Mouse (Mus musculus): Measurements from ENCODE around the gene Adipoq.
"Not testable (repeated sequence)": the region's sequence is repeated elsewhere in the genome, so short reads cannot be mapped to it uniquely, and the experiment has no call there.

The Adipoq gene

GRCm38 (mm10) chr16:23146280-23146679, at the start of gene Adipoq:
Gene Adipoq, plus strand, starts transcription at chr16:23146536.
- no peak for DNase-seq (ENCODE audit: low read depth)

DNA sequence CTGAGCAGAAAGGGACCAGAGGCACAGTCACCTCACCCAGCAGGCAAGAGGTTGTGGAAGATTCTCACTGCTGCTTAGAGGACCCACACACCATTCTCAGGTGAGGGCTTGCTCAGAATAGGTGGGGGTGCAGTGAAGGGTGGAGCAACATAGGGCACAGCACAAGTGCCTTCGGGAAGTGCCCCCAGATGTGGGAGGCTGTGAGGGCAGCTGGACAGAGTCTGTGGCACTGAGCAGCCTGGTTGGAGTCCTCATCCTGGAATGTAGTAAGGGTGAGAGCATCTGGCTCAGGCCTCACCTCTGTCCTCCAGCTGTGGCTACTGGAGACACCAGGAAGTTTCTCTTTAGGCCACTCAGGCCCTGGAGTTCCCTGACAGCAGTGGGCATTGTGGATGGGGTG, 49.5 kb upstream of the Adipoq start:
- DNase-seq (ENCODE audit: low read depth), result not testable (repeated sequence)

DNA sequence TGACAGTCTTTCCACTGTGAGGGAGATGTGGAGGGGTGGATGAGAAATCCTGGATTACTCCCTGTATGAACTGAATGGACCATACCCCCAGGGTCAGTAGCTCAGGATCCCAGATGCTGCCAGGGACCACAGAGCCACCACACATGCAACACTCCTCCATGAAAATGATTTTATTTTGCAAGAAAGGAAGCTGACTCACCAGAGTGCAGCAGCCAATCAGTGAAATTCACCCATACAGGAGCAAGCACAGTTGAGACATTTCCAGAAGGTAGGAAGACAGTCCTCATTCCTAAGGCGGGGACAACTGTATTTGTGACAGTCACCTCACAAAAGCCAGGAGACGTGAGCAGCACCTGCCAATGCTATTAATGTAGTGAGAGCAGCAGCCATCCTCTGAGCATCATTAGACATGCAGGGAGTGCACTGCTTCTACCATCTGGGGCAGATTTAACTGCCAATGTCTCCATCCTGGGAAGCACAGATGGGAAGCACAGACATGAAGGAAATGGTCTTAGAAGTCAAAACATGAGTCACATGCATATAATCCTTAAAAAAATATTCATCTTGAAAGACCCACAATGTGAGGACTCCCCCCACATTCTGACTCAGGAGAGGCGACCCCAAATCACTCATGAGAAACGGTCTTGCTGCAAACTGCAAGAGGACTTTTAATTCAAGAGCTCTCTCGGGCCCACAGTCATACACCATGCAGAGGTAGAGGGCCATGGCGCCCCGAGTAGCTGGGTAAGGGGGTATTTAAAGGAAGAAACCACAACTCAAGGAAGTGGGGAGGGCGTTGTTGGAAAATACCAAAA, 48.8 kb upstream of the Adipoq start:
- DNase-seq (ENCODE audit: low read depth), result peak; percentile 61

GRCm38 (mm10) chr16:23098105-23098452, 48.3 kb upstream of the Adipoq start:
- DNase-seq (ENCODE audit: low read depth), result not testable (repeated sequence)

DNA sequence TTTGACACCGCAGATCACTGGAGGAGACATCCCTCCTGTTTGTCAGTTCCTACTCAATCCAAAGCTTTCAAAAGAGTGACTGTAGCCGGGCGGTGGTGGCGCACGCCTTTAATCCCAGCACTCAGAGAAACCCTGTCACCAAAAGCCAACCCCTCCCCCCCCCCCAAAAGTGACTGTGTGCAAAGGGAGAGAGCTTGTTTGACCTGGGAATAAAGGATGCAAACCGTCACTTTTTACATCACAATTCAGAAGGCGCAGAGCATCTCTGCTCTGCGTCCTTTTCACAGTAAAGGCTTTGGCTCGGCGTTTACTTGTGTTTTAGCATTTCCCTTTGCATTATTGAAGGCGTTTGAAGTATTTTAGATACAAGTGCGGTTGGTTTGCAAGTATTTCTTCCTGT, 46.7 kb upstream of the Adipoq start:
- DNase-seq (ENCODE audit: low read depth), result no peak

GRCm38 (mm10) chr16:23100099-23100575, 46.2 kb upstream of the Adipoq start:
- DNase-seq (ENCODE audit: low read depth), result no peak

DNA sequence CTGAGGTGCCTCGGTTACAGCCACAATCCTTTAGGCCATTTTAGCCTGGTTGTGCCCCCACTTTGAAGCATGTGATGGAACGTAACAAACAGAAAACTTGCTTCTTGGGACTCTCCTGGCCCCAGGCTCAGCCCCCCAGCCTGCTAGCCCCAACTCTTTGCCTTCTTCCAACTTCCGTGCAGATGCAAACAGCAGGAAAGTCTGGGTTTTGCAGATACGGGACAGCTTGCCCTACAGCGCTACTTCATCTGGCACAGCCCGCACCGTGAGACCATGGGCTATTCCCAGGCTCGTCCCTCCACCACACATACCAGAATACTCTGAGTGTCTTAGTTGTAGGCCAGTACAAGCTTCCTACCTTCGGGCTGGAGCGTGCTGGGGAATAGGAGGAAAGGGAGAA, 45.7 kb upstream of the Adipoq start:
- DNase-seq (ENCODE audit: low read depth), result no peak

- no peak for DNase-seq (ENCODE audit: low read depth)
Measured at GRCm38 (mm10) chr16:23102340-23103037, 43.8 kb upstream of the Adipoq start.

DNA sequence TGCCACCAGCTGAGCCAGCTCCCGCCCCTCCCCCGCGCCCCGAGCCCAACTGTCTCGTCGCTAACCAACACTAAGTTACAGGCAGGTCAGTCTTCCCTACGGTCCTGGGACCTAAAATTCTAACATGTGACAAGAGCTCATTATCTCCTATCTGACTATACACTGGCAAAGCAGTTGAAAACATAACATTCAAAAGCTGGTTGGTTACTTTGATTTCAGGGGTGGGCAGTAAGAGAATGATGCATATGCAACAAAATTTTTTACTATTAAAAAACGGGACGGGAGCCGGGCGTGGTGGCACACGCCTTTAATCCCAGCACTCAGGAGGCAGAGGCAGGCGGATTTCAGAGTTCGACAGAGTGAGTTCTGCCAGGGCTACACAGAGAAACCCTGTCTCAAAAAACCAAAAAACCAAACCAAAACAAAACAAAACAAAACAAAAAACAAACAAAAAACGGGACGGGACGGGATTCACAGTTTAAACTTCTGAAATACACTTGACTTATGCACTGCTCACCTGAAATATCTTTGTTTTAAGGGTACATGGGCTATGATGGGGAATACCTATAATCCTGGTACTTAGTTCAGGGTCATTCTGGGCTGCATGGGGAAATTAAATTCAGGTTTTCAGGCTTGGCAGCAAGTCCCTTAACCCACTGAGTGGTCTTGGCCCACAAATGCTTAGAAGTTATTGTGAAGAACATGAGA, 43.1 kb upstream of the Adipoq start:
- DNase-seq (ENCODE audit: low read depth), result no peak

DNA sequence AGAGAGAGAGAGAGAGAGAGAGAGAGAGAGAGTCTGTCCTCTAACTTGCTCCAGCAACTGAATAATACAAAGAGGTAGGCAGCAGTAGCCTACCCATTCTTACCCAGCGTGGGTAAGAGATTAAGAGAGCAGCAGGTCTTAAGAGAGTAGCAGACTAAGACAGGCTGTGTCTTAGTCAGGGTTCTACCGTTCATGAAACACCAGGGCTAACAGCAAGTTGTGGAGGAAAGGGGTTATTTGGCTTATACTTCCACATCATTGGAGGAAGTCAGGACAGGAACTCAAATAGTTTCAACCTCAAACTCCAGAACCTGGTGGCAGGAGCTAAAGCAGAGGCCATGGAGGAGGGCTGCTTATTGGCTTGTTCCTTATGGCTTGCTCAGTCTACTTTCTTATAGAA, 42.5 kb upstream of the Adipoq start:
- DNase-seq (ENCODE audit: low read depth), result no peak

GRCm38 (mm10) chr16:23106121-23106520, 40.2 kb upstream of the Adipoq start:
- peak; percentile 69 for DNase-seq (ENCODE audit: low read depth)

- peak; percentile 92 for DNase-seq (ENCODE audit: low read depth)
Measured at GRCm38 (mm10) chr16:23107231-23107942, 38.9 kb upstream of the Adipoq start, which contains the start of gene Eif4a2. Gene Eif4a2, plus strand, starts transcription at chr16:23107444.

DNA sequence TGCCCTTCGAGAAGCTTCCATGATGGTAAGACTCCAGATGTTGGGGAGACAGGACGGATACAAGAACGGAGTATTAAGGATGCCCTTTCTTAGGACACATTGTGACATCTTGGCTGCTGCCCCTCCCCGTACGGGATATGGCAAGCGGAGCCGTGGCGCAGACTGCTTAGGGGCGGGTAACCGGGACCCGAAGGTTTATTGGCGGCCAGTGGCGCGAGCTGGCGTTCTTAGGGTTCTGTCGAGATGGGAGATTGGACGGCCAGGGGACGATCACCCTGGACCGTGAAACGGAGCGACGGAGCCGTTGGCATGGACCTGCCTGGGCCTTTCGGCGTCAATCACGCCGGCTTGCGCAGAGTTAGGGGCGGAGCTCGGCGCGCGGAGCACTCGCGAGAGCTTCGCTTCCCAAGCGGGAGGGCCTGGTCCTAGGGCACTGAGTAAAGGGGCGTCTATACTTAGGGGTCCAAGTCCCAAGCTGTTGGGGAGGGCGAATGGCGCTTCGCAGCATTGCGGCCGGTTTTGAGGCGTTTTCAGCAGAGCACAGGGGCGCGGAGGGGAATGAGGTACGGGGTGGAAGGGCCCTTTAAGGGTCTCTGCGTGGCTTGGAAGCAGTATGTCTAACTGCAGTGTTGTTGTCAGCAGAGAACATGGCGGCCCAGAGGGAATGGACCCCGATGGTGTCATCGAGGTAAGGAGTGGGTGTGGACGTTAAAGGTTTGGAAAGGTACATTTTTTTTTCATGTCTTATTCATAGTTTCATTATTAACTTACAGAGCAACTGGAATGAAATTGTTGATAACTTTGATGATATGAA, 38.2 kb upstream of the Adipoq start:
- DNase-seq (ENCODE audit: low read depth), result peak; percentile 86

DNA sequence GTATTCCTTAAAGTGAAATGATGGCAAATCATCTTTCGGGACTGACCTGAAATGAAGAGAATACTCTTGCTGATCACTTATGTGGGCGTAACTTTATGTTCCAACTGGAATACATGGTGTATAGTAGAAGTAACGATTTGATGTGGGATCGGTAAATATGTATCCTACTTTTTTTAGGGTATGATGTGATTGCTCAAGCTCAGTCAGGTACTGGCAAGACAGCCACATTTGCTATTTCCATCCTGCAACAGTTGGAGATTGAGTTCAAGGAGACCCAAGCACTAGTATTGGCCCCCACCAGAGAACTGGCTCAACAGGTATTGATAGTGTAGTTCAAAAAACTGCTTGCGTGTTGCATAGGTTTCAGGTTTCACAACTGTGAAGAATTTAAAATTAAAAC, 37.4 kb upstream of the Adipoq start:
- no peak for DNase-seq (ENCODE audit: low read depth)

- no peak for DNase-seq (ENCODE audit: low read depth)
Measured at GRCm38 (mm10) chr16:23109350-23110280, 36.7 kb upstream of the Adipoq start.

- no peak for DNase-seq (ENCODE audit: low read depth)
Measured at GRCm38 (mm10) chr16:23112348-23112747, 34.0 kb upstream of the Adipoq start.

GRCm38 (mm10) chr16:23112861-23113435, 33.4 kb upstream of the Adipoq start:
- peak; percentile 16 for DNase-seq (ENCODE audit: low read depth)

GRCm38 (mm10) chr16:23113903-23114302, 32.4 kb upstream of the Adipoq start:
- DNase-seq (ENCODE audit: low read depth), result no peak

- peak; percentile 66 for DNase-seq (ENCODE audit: low read depth)
Measured at GRCm38 (mm10) chr16:23114339-23115171, 31.8 kb upstream of the Adipoq start.

Measured in 416B (cell line).